Mouse (Mus musculus) heart, embryonic 13.5 days (tissue): Measurements from ENCODE around the gene Mapkapk3. TPM values are rescaled to one million over a fixed set of nuclear protein-coding genes. Genes with fewer than 3 reads are reported as not detected.
A peak's percentile ranks its signal among the peaks of the same experiment; 100 is the strongest.

ENCODE experiments used
- ATAC-seq: fragments of 200-750 bp; cut with Nextera tagmentation; 2 replicates; pipeline ENCODE4 v1.8.0; 2017; ENCODE audit warnings: moderate TSS enrichment; ENCODE audit not compliant: insufficient number of reproducible peaks, low FRiP score, low TSS enrichment; ENCODE audit errors: extremely low read depth
- H3K27ac ChIP-seq: fragments of 300-500 bp; sonication (generic); replicated peaks from 2 replicates; pipeline ENCODE4 v1.5.1; 2015; ENCODE audit warnings: moderate library complexity, mild to moderate bottlenecking, inconsistent platforms
- H3K27me3 ChIP-seq: fragments of 300-500 bp; sonication (generic); replicated peaks from 2 replicates; pipeline ENCODE4 v1.6.1; 2015; ENCODE audit warnings: mild to moderate bottlenecking, inconsistent platforms
- H3K36me3 ChIP-seq: fragments of 300-500 bp; sonication (generic); 2 replicates; pipeline ENCODE4 v1.6.1; 2015; ENCODE audit warnings: mild to moderate bottlenecking, inconsistent platforms
- H3K4me1 ChIP-seq: fragments of 300-500 bp; sonication (generic); 2 replicates; pipeline ENCODE4 v1.6.1; 2015; ENCODE audit warnings: inconsistent platforms
- H3K4me2 ChIP-seq: fragments of 300-500 bp; sonication (generic); 2 replicates; pipeline ENCODE4 v1.6.1; 2015; ENCODE audit warnings: inconsistent platforms, mild to moderate bottlenecking, moderate library complexity
- H3K4me3 ChIP-seq: fragments of 300-500 bp; sonication (generic); 2 replicates; pipeline ENCODE4 v1.5.1; 2015; ENCODE audit warnings: moderate library complexity, mild to moderate bottlenecking, inconsistent platforms
- H3K9ac ChIP-seq: fragments of 300-500 bp; sonication (generic); 2 replicates; pipeline ENCODE4 v1.6.1; 2015; ENCODE audit warnings: inconsistent platforms, mild to moderate bottlenecking, moderate library complexity
- H3K9me3 ChIP-seq: fragments of 300-500 bp; sonication (generic); 2 replicates; pipeline ENCODE4 v1.6.1; 2016; ENCODE audit warnings: inconsistent platforms
- WGBS: fragments of 180-500 bp; shearing (Covaris S2); methylation state at CpG from one replicate; pipeline ENCODE4 v1.1.7; 2015; ENCODE audit warnings: mixed read lengths; 5-methylcytosine and 5-hydroxymethylcytosine counted together
- microRNA-seq: library from miRNA; unstranded; fragments of <30 nt; microRNA quantifications from one replicate; pipeline ENCODE4, GENCODE M21; 2016
- polyA plus RNA-seq: library from polyadenylated mRNA; unstranded; fragments of >200 nt; fragmentation: Nextera tagmentation; extraction: Ambion mirVana; gene quantifications from 2 replicates; pipeline ENCODE4 v1.2.1, GENCODE M21; 2015

The Mapkapk3 gene
- polyA plus RNA-seq, 1 experiment from 2014 or later, result 5.1 TPM

DNA sequence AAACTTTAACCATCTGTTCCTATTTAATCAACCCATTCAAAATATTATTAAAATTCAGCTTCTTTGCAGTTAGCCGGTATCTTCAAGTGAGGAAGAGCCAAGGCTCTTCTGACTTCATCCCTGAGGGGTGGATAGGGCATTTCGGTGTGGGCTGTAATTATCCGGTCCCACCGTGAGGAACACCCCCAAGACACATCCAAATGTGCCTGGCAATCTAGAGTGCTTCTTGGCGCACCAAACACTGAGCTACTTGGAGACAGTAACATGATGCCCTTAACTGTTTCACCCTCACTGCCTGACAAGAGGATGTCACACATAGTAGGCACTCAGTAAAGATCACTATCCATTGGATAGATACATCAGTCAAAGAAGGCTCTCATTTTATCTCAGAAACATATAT lies 53.5 kb downstream of the Mapkapk3 start:
- Histone ChIP-seq H3K27ac (no peak overlapping the region), H3K9me3 (no peaks in the 10 kb centered on the region), H3K4me1 (peaks cover 6% of the 10 kb centered on the region), H3K4me2 (no peak overlapping the region), H3K27me3 (peaks cover 97% of the 10 kb centered on the region), H3K36me3 (no peaks in the 10 kb centered on the region), H3K4me3 (no peak overlapping the region), H3K9ac (no peak overlapping the region)
- WGBS, result 68% methylated on average over 5 of the region's 5 CpGs
- no peak for ATAC-seq

GRCm38 (mm10) chr9:107235261-107235660 lies 54.4 kb downstream of the Mapkapk3 start:
- Histone ChIP-seq H3K27me3 (peaks cover 95% of the 10 kb centered on the region), H3K4me2 (no peak overlapping the region), H3K4me3 (no peak overlapping the region), H3K36me3 (no peaks in the 10 kb centered on the region), H3K9me3 (no peaks in the 10 kb centered on the region), H3K4me1 (peaks cover 9% of the 10 kb centered on the region), H3K9ac (no peak overlapping the region), H3K27ac (no peak overlapping the region)
- no peak for ATAC-seq
- WGBS, result 45% methylated on average over 5 of the region's 5 CpGs

DNA sequence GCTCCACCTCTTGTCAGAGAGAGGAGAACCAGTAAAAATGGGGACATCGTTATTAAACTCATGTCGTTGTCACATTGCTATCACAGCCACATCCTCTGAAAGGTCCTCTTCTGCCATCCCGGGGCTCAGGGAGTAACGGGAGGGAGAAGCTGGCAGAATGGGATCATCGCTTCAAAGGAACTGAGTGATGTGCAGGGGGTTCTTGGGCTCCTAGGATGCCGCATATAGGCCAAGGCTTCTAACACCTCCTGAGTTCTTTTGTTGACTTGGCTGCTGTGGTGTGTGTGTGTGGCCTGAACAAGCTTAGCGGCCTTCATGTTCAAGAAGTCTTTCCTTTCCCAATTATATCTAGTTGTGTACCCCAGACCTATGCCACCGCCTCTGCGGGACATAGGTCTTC lies 57.5 kb downstream of the Mapkapk3 start:
- Histone ChIP-seq H3K9me3 (no peaks in the 10 kb centered on the region), H3K4me1 (peaks cover 9% of the 10 kb centered on the region), H3K4me2 (peak overlapping the region; percentile 97), H3K27me3 (peaks cover 95% of the 10 kb centered on the region), H3K36me3 (no peaks in the 10 kb centered on the region), H3K4me3 (peak overlapping the region; percentile 64), H3K9ac (peak overlapping the region; percentile 73), H3K27ac (no peak overlapping the region)
- 21% methylated on average over 9 of the region's 9 CpGs for WGBS
- ATAC-seq, result no peak

- 0 out of 2 replicates have a peak, but pooled peaks have one; percentile 8 for ATAC-seq
- Histone ChIP-seq H3K9ac (peak within 1 kb of the TSS; percentile 73), H3K36me3 (no peaks in the 10 kb centered on the region), H3K9me3 (no peaks in the 10 kb centered on the region), H3K27ac (no peak within 1 kb of the TSS), H3K4me1 (peaks cover 9% of the 10 kb centered on the region), H3K27me3 (peaks cover 95% of the 10 kb centered on the region), H3K4me3 (peak within 1 kb of the TSS; percentile 64), H3K4me2 (peak within 1 kb of the TSS; percentile 97)
- WGBS, result under 1% methylated on average over 62 of the region's 87 CpGs
These were observed 58.0 kb downstream of the Mapkapk3 start, which contains the start of gene Dock3 for GRCm38 (mm10) chr9:107231539-107232139. TSS of gene Dock3 (minus strand) at chr9:107231909.

DNA sequence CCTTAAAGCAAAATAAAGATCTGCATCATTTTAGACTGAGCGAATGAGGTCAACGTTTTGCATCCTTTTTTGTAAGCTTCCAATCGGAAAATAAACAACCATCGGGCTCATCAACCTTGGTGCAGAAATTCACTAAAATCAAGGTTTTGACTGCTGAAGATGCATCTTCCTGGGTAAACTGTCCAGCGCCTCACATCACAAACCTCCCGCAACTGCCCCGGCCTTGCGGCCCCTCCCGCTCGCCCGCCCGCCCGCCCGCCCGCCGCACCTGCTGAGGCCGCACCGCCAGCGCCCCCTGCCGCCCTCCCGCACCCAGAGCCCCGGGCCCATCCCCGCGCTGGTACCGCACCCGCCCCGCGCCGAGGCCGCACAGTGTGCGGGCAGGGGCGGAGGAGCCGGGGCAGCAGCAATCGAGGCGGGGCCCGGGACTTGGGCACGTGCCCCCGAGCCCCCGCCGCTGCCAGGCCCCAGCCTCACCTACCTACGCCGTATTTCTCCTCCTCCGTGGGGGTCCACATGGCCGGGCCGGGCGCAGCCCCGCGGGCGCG lies 58.6 kb downstream of the Mapkapk3 start:
- H3K9me3 ChIP-seq, result no peaks in the 10 kb centered on the region
- peaks cover 94% of the 10 kb centered on the region for H3K27me3 ChIP-seq
- H3K4me2 ChIP-seq, result peak overlapping the region; percentile 97
- peaks cover 9% of the 10 kb centered on the region for H3K4me1 ChIP-seq
- H3K36me3 ChIP-seq, result no peaks in the 10 kb centered on the region
- ATAC-seq, result peak; percentile 19; the same call in 1 of the 2 replicates
- no peak overlapping the region for H3K27ac ChIP-seq
- peak overlapping the region; percentile 64 for H3K4me3 ChIP-seq
- H3K9ac ChIP-seq, result peak overlapping the region; percentile 73
- WGBS, result 2% methylated on average over 40 of the region's 50 CpGs

DNA sequence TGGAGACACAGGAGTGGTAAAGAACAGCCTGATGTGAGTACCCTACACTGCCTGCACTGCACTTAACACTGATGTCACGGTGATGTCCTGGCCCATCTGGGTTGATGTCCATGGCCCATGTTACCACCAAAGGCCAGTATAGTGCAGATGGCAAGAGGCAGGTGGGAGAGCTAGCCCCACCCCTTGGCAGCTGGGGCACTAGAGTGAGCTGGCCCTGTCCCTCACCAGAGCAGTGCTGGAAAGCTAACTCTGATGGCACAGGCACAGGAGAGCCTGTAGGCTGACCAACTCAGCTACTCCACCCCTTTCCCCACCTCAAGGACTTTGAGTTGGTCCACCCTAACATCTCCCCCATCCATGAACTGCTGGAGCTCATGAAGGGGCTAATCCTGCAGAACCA lies 65.1 kb downstream of the Mapkapk3 start:
- no peak overlapping the region for H3K4me3 ChIP-seq
- WGBS, result 65% methylated on average over 1 of the region's 1 CpGs
- H3K4me1 ChIP-seq, result no peaks in the 10 kb centered on the region
- no peak for ATAC-seq
- H3K36me3 ChIP-seq, result no peaks in the 10 kb centered on the region
- H3K9ac ChIP-seq, result no peak overlapping the region
- H3K27me3 ChIP-seq, result peaks cover 56% of the 10 kb centered on the region
- no peak overlapping the region for H3K4me2 ChIP-seq
- H3K27ac ChIP-seq, result no peak overlapping the region
- no peaks in the 10 kb centered on the region for H3K9me3 ChIP-seq

Small RNA genes lying within 50 kb of the gene (microRNA-seq; reads per million reads assigned to microRNA genes)
- gene Gm22238, result not detected

Other genes starting within 250 kb of the Mapkapk3 start
- gene Dock3, start 58.0 kb downstream of the Mapkapk3 start, polyA plus RNA-seq, result 0.29 and 0.61 TPM in 2 replicates
- 17.2 and 18.7 TPM in 2 replicates for gene Cish, start 6.1 kb upstream of the Mapkapk3 start, polyA plus RNA-seq
- gene Hemk1, start 48.5 kb upstream of the Mapkapk3 start, polyA plus RNA-seq, result 11.4 and 12.0 TPM in 2 replicates
- gene 6430571L13Rik, start 50.7 kb upstream of the Mapkapk3 start, polyA plus RNA-seq, result 0.79 and 1.1 TPM in 2 replicates
- 3.8 and 4.1 TPM in 2 replicates for gene Cacna2d2, start 109.7 kb upstream of the Mapkapk3 start, polyA plus RNA-seq
- 30.4 and 32.3 TPM in 2 replicates for gene Tmem115, start 244.1 kb upstream of the Mapkapk3 start, polyA plus RNA-seq